Mouse (Mus musculus): Measurements from ENCODE around the gene Mab21l3.

Mab21l3 gene

DNA sequence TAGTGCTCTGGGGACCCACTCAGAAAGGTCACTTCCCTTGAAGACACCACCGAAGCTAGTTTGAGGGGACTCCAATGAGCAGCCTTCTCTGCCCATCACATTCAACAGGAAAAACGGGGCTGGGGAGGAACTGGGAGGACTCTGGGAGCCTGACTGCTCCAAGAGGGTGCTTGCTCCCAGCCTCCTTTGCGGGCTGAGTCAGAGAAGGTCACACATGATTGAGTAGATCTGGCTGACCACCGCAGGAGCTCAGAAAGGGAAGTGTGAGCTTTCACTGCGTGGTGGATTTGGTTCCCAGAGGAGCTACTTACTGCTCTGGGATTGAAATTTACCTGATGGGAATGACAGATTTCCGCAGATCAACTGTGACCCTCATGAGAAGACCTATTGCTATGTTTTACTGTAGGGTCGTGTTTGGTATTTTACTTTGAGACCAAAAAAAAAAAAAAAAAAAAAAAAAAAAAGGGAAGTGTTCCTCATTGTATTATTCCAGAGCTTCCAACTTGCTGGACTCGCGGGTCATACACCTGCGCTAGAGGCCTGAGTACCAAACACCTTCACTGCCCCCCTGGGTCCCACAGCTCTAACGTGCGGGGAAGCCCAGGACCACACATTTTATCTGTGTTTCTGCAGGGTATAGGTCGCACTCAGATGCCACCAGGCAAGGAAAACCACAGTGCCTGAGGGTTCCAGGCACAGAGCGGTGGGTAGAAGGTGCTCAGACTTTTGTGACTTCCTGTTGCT lies 48.7 kb downstream of the Mab21l3 start:
- no peak for DNase-seq

- DNase-seq = no peak
Measured at GRCm38 (mm10) chr3:101797830-101798709, 50.7 kb downstream of the Mab21l3 start.

DNA sequence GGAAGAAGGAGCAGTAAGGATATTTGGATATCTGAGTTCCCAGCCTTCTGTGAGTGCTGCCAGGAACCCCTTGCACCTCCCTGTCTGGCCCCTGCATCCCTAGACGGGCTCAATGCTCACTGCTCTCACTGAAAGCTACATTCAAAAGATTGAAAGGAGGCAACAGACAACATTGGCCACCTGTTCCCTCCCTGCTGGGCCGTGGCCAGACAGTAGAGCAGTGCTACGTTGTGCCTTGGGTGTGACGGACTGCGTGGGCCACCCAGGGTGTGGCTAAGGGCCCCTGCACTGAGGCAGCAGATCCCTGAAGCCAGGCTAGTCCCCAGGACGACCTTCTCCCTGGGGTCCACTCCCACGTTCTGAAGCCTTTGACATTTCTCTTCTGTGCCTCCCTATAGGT lies 52.5 kb downstream of the Mab21l3 start:
- DNase-seq = no peak

DNA sequence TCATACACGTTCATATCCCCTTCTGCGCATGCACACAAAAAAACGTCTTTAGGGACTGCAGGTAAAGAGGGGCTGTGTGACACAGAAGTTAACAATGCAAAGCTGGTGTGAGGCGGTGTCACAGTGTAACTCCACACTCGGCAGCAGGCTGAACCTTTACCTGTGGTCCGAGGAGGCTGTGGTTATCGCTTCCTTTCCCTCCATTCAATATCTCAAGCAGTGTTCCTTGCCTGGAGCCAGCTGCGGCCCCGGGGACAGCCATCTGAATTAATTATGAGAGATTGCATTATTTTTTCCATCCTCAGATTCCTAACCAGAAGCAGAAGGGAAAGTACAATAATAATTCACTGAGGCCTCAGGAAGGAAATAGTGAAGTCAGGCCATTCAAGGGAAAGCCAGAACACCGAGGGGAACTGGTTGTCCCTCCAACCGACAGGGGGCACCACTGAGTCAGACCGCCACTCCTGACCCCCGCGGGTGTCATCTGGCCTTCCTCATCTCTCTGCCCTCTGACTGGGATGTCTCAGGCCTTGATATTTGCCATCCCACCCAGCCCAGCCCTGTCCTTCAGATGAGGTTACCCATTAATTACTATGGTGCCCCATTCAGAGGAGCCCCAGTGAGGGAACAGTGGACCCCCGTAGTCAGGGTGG lies 53.2 kb downstream of the Mab21l3 start:
- no peak for DNase-seq

DNA sequence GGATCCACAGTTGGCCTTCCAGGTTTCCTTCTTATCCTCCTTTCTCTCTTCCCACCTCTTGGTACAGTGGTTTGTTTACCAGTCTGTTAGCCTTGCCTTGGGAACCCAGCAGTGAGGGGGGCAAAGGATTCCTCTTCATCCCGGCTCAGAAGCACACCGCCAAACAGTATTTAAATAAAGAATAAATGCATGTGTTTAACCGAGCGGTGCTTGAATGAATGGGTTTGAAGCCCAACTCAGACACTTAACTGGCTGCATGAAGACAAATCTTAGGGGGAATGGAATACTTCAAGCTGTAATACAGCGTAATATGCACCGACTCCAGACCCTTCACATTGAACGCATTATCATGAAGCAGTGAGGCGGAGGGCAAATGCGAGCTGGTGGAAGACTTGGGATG lies 54.1 kb downstream of the Mab21l3 start:
- DNase-seq = no peak

DNA sequence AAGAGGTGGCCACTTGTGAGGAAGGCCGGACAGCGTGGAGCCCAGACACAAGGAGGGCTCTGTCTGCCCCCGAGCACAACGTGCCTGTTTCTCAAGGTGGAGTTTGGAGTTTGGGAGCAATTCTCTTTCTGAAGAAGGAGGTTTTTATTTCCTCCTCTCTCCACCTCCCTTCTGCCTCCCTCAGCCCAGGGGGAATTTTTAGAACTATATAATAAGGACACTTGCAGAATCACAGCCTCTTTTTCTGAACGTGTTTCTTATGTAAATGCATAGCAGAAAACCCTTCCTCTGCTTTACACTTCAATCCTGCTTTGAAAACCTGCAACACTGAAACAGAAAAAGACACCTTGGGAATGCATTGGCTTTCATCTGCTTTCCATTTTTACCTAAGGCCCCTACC lies 54.7 kb downstream of the Mab21l3 start:
- no peak for DNase-seq

GRCm38 (mm10) chr3:101792191-101792590 lies 56.6 kb downstream of the Mab21l3 start:
- no peak for DNase-seq

GRCm38 (mm10) chr3:101784768-101785424 lies 63.9 kb downstream of the Mab21l3 start:
- DNase-seq = no peak

DNA sequence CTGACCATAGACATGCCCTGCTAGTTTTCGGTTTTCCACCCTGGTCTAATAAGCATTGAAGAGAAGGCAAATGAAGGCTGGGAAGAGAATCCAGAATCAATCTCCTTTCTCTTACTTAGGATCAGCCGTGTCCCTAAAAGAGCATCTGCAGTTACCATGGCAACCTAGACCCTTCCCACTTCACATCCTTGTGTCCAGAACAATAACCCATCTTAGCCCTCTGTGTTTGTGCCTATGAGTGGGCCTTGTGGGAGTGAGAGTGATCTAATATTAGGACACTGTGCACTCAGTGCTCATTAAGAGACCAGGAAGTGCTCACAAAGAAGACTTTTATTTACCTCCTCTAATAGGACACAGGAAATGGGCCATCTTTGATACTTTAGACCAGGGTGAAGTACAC lies 65.0 kb downstream of the Mab21l3 start:
- no peak for DNase-seq

GRCm38 (mm10) chr3:101780874-101781483 lies 67.8 kb downstream of the Mab21l3 start:
- DNase-seq = no peak

- DNase-seq = peak; percentile 52
Measured at GRCm38 (mm10) chr3:101778896-101779665, 69.7 kb downstream of the Mab21l3 start.

- no peak for DNase-seq
Measured at GRCm38 (mm10) chr3:101775732-101776131, 73.0 kb downstream of the Mab21l3 start.

DNA sequence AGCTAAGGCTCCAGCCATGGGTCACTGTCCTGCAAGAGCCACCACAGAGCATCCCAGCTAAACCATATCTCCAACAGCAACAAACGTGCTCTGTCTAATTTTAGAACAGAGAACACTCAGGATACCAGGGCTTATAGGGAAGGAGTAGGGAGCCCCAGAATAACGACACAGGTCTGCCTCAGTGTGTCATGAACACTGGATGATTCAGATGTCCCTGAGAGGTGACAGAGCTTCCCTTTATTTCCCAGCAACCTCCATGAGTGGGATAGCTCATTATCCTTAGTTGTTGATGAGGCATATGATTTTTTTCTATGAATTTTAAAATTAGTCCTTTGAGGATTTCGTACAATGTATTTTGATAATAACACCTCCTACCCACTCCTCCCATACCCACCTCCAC lies 78.2 kb downstream of the Mab21l3 start:
- DNase-seq = no peak

GRCm38 (mm10) chr3:101763566-101763965 lies 85.2 kb downstream of the Mab21l3 start:
- no peak for DNase-seq
